Comparison of ENCODE assay signal across 17 mouse cellular contexts in the genomic region with DNA sequence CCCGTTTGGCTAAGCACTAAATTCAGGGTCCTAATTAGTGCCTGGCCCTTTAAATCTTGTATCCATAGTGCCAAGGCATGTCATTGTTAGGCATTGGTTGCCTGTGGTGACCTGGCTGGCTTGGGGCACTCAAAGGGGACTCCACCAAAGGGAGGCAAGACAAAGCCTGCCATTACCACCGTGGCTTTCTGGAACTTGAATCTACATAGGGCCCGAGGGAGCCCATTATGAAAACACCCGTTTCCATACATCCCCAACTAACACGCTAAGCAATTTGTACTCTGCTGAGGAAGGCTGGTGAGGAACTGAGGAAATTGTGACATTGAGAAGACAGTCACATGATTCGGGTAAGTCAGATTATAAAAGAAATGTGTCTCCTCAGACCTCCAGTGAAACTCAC. TPM values are rescaled to one million over a fixed set of nuclear protein-coding genes. Genes with fewer than 3 reads are reported as not detected.
DNase-seq lines count a peak whose midpoint lies in the region; ATAC-seq lines count a peak whose summit lies in the region.
"Had no signal": no experiment of that assay in that cellular context is flagged by ENCODE, and none has a peak within 500 bp of the region (broad histone marks: within the 10 kb centered on the region; RNA-seq: fewer than 3 reads in every experiment).

No protein-coding gene starts in this region.

- peak; percentile 70; the same call in 1 of the 2 replicates for ATAC-seq in forebrain, embryonic 13.5 days
- peak; percentile 68; the same call in 1 of the 2 replicates for ATAC-seq in hindbrain, embryonic 16.5 days
- ATAC-seq in neural tube, embryonic 12.5 days (ENCODE audit: low FRiP score, low read depth): 0 out of 2 replicates have a peak, but pooled peaks have one; percentile 63
- ATAC-seq: intestine, postnatal 0 days; lung, postnatal 0 days had no signal

- no peaks in the 10 kb centered on the region for H3K9me3 ChIP-seq in forebrain, embryonic 13.5 days (replicated peaks)
- H3K9me3 ChIP-seq in hindbrain, embryonic 16.5 days (ENCODE audit: control insufficient read depth, low read length): no peaks in the 10 kb centered on the region
- no peaks in the 10 kb centered on the region for H3K9me3 ChIP-seq in neural tube, embryonic 12.5 days

- H3K27ac ChIP-seq in forebrain, embryonic 13.5 days: peak overlapping the region; percentile 19; the same call in 1 of the 2 replicates
- H3K27ac ChIP-seq in hindbrain, embryonic 16.5 days (ENCODE audit: low read depth, low read length): no peak overlapping the region
- no peak overlapping the region for H3K27ac ChIP-seq in neural tube, embryonic 12.5 days
- H3K27ac ChIP-seq: stomach, postnatal 0 days had no signal

- peak overlapping the region; percentile 29 for H3K4me2 ChIP-seq in forebrain, embryonic 13.5 days
- peak overlapping the region; percentile 20; the same call in 1 of the 2 replicates for H3K4me2 ChIP-seq in hindbrain, embryonic 16.5 days (ENCODE audit: low read length)
- 0 out of 2 replicates have a peak overlapping the region, but pooled peaks have one; percentile 19 for H3K4me2 ChIP-seq in neural tube, embryonic 12.5 days (replicated peaks)
- H3K4me2 ChIP-seq: liver, embryonic 11.5 days had no signal

- H3K27me3 ChIP-seq in forebrain, embryonic 13.5 days: no peaks in the 10 kb centered on the region
- H3K27me3 ChIP-seq in hindbrain, embryonic 16.5 days (replicated peaks; ENCODE audit: control insufficient read depth, insufficient read depth, low read length): no peaks in the 10 kb centered on the region
- H3K27me3 ChIP-seq in neural tube, embryonic 12.5 days (replicated peaks): no peaks in the 10 kb centered on the region

- peaks cover 15% of the 10 kb centered on the region for H3K4me1 ChIP-seq in forebrain, embryonic 13.5 days
- H3K4me1 ChIP-seq in hindbrain, embryonic 16.5 days (ENCODE audit: control insufficient read depth, insufficient read depth, low read depth, low read length): no peaks in the 10 kb centered on the region; the same call in 1 of the 2 replicates
- peaks cover 9% of the 10 kb centered on the region for H3K4me1 ChIP-seq in neural tube, embryonic 12.5 days

- no peak overlapping the region for H3K9ac ChIP-seq in forebrain, embryonic 13.5 days
- H3K9ac ChIP-seq in hindbrain, embryonic 16.5 days (ENCODE audit: low read depth, low read length): no peak overlapping the region
- H3K9ac ChIP-seq in neural tube, embryonic 12.5 days: no peak overlapping the region

- H3K4me3 ChIP-seq in forebrain, embryonic 13.5 days: no peak overlapping the region
- no peak overlapping the region for H3K4me3 ChIP-seq in hindbrain, embryonic 16.5 days (ENCODE audit: low read length)
- no peak overlapping the region for H3K4me3 ChIP-seq in neural tube, embryonic 12.5 days

- peak; percentile 60 for DNase-seq in embryo, embryonic 11 days
- no peak for DNase-seq in left cerebral cortex, postnatal 36 days (ENCODE audit: low spot score in 2 of 2)
- no peak for DNase-seq in right cerebral cortex, postnatal 14 days
- no peak for DNase-seq in frontal cortex, postnatal 25 days (ENCODE audit: low spot score in 2 of 2)
- no peak for DNase-seq in adrenal gland, adult 8-10 months
- DNase-seq: adrenal gland, postnatal 25 days; cerebellum, adult 11 months; gastrocnemius, postnatal 36 days; kidney, postnatal 36 days had no signal

- intact Hi-C loops in left cerebral cortex, postnatal 36 days (cut with DNase I): no loop called here

- WGBS in forebrain, embryonic 13.5 days: 3% methylated on average over 6 of the region's 6 CpGs
- WGBS in hindbrain, embryonic 16.5 days: 7% methylated on average over 6 of the region's 6 CpGs
- 6% methylated on average over 6 of the region's 6 CpGs for WGBS in neural tube, embryonic 12.5 days

- no peaks in the 10 kb centered on the region for H3K36me3 ChIP-seq in forebrain, embryonic 13.5 days (ENCODE audit: poor library complexity, severe bottlenecking)
- no peaks in the 10 kb centered on the region for H3K36me3 ChIP-seq in hindbrain, embryonic 16.5 days (ENCODE audit: control insufficient read depth, insufficient read depth, low read length)
- H3K36me3 ChIP-seq in neural tube, embryonic 12.5 days: no peaks in the 10 kb centered on the region

RNA-seq across cellular contexts. Expression of gene Clip4, which starts 1.3 kb away (rescaled TPM):
- 7.4 and 9.0 TPM in 2 replicates for polyA plus RNA-seq in forebrain, embryonic 13.5 days (2015; fragmentation: Nextera tagmentation; extraction: Ambion mirVana)
- polyA plus RNA-seq in hindbrain, embryonic 16.5 days (2015; fragmentation: Nextera tagmentation; extraction: Ambion mirVana): 15.1 and 15.3 TPM in 2 replicates
- 9.1 and 9.6 TPM in 2 replicates for polyA plus RNA-seq in neural tube, embryonic 12.5 days (2016; fragmentation: Nextera tagmentation; extraction: Ambion mirVana)
- 10 to 100 TPM; 61.6 to 72.6 TPM for total RNA-seq in left cerebral cortex, postnatal 36 days (2021)
- 10 to 100 TPM; 17.2 to 42.7 (median 29.7) TPM for total RNA-seq in adrenal gland, adult 8-10 months (2022)
- total RNA-seq: common myeloid progenitor, adult 5-6 weeks had no signal

RNA-seq across cellular contexts. Expression of gene Pcare, which starts 16.9 kb away (rescaled TPM):
- polyA plus RNA-seq in forebrain, embryonic 13.5 days (2015; fragmentation: Nextera tagmentation; extraction: Ambion mirVana): not detected in 2 replicates
- polyA plus RNA-seq in hindbrain, embryonic 16.5 days (2015; fragmentation: Nextera tagmentation; extraction: Ambion mirVana): 0.03 TPM in 1 of 2 replicates, not detected in the other
- not detected in 2 replicates for polyA plus RNA-seq in neural tube, embryonic 12.5 days (2016; fragmentation: Nextera tagmentation; extraction: Ambion mirVana)
- total RNA-seq in left cerebral cortex, postnatal 36 days (2021): under 1 TPM; 0.35 to 0.41 TPM
- total RNA-seq in adrenal gland, adult 8-10 months (2022): not detected
- total RNA-seq: adrenal gland, postnatal 25 days; common myeloid progenitor, adult 5-6 weeks; gastrocnemius, postnatal 36 days had no signal
- polyA plus RNA-seq: intestine, postnatal 0 days; liver, embryonic 11.5 days; lung, postnatal 0 days; stomach, postnatal 0 days had no signal
